Comparison of ENCODE assay signal across 15 mouse cellular contexts in genomic region chr3:119779261-119779660, GRCm38 (mm10). TPM values are rescaled to one million over a fixed set of nuclear protein-coding genes. Genes with fewer than 3 reads are reported as not detected.
DNase-seq lines count a peak whose midpoint lies in the region; ATAC-seq lines count a peak whose summit lies in the region.
"Had no signal": no experiment of that assay in that cellular context is flagged by ENCODE, and none has a peak within 500 bp of the region (broad histone marks: within the 10 kb centered on the region; RNA-seq: fewer than 3 reads in every experiment).

No protein-coding gene starts in this region.

- H3K36me3 ChIP-seq in midbrain, embryonic 12.5 days, result peaks cover 21% of the 10 kb centered on the region
- no peaks in the 10 kb centered on the region for H3K36me3 ChIP-seq in midbrain, embryonic 11.5 days (ENCODE audit: control insufficient read depth, insufficient read depth, low read length)
- peaks cover 11% of the 10 kb centered on the region; the same call in 1 of the 2 replicates for H3K36me3 ChIP-seq in forebrain, embryonic 12.5 days (replicated peaks)
- peaks cover 16% of the 10 kb centered on the region for H3K36me3 ChIP-seq in limb, embryonic 13.5 days
- 0 out of 2 replicates have a peak, but pooled peaks cover 15% of the 10 kb centered on the region for H3K36me3 ChIP-seq in neural tube, embryonic 13.5 days
- H3K36me3 ChIP-seq: stomach, embryonic 15.5 days had no signal

- no peak overlapping the region for H3K27ac ChIP-seq in midbrain, embryonic 12.5 days (replicated peaks)
- no peak overlapping the region for H3K27ac ChIP-seq in midbrain, embryonic 11.5 days (ENCODE audit: low read depth, low read length)
- H3K27ac ChIP-seq in forebrain, embryonic 12.5 days, result no peak overlapping the region
- no peak overlapping the region for H3K27ac ChIP-seq in limb, embryonic 13.5 days
- no peak overlapping the region for H3K27ac ChIP-seq in neural tube, embryonic 13.5 days (replicated peaks)
- H3K27ac ChIP-seq: stomach, embryonic 15.5 days had no signal

- peaks cover 23% of the 10 kb centered on the region for H3K4me1 ChIP-seq in midbrain, embryonic 12.5 days
- H3K4me1 ChIP-seq in midbrain, embryonic 11.5 days (ENCODE audit: control insufficient read depth, insufficient read depth, low read length), result peaks cover 14% of the 10 kb centered on the region
- H3K4me1 ChIP-seq in forebrain, embryonic 12.5 days, result peaks cover 24% of the 10 kb centered on the region
- peaks cover 24% of the 10 kb centered on the region for H3K4me1 ChIP-seq in limb, embryonic 13.5 days
- peaks cover 34% of the 10 kb centered on the region for H3K4me1 ChIP-seq in neural tube, embryonic 13.5 days (replicated peaks)

- ATAC-seq in midbrain, embryonic 12.5 days (ENCODE audit: low FRiP score, low read depth), result no peak
- ATAC-seq in midbrain, embryonic 11.5 days (ENCODE audit: low FRiP score), result no peak
- no peak for ATAC-seq in forebrain, embryonic 12.5 days (ENCODE audit: low FRiP score)
- ATAC-seq in limb, embryonic 13.5 days (ENCODE audit: low FRiP score, low read depth), result no peak
- no peak for ATAC-seq in neural tube, embryonic 13.5 days (ENCODE audit: low read depth)
- no peak for ATAC-seq in megakaryocyte-erythroid progenitor cell, adult 5-6 weeks (replicated peaks; ENCODE audit: low FRiP score, low TSS enrichment, poor library complexity, severe bottlenecking)

- no peaks in the 10 kb centered on the region for H3K9me3 ChIP-seq in midbrain, embryonic 12.5 days
- no peaks in the 10 kb centered on the region for H3K9me3 ChIP-seq in midbrain, embryonic 11.5 days (ENCODE audit: control insufficient read depth, low read length)
- no peaks in the 10 kb centered on the region for H3K9me3 ChIP-seq in forebrain, embryonic 12.5 days
- H3K9me3 ChIP-seq in limb, embryonic 13.5 days, result no peaks in the 10 kb centered on the region
- H3K9me3 ChIP-seq in neural tube, embryonic 13.5 days, result no peaks in the 10 kb centered on the region
- H3K9me3 ChIP-seq: stomach, embryonic 15.5 days had no signal

- peak overlapping the region; percentile 16 for H3K4me2 ChIP-seq in midbrain, embryonic 12.5 days (replicated peaks)
- no peak overlapping the region for H3K4me2 ChIP-seq in midbrain, embryonic 11.5 days
- peak overlapping the region; percentile 21 for H3K4me2 ChIP-seq in forebrain, embryonic 12.5 days
- peak overlapping the region; percentile 30; the same call in 1 of the 2 replicates for H3K4me2 ChIP-seq in limb, embryonic 13.5 days (replicated peaks)
- H3K4me2 ChIP-seq in neural tube, embryonic 13.5 days, result peak overlapping the region; percentile 39
- H3K4me2 ChIP-seq: stomach, embryonic 15.5 days had no signal

- no peak overlapping the region for H3K9ac ChIP-seq in midbrain, embryonic 12.5 days (replicated peaks)
- H3K9ac ChIP-seq in midbrain, embryonic 11.5 days (ENCODE audit: low read length), result no peak overlapping the region
- H3K9ac ChIP-seq in forebrain, embryonic 12.5 days, result no peak overlapping the region
- no peak overlapping the region for H3K9ac ChIP-seq in limb, embryonic 13.5 days
- H3K9ac ChIP-seq in neural tube, embryonic 13.5 days, result no peak overlapping the region
- H3K9ac ChIP-seq: lung, embryonic 14.5 days; stomach, embryonic 15.5 days had no signal

- no peak overlapping the region for H3K4me3 ChIP-seq in midbrain, embryonic 12.5 days
- no peak overlapping the region for H3K4me3 ChIP-seq in midbrain, embryonic 11.5 days (ENCODE audit: low read depth, low read length)
- H3K4me3 ChIP-seq in forebrain, embryonic 12.5 days (replicated peaks), result no peak overlapping the region
- no peak overlapping the region for H3K4me3 ChIP-seq in limb, embryonic 13.5 days
- H3K4me3 ChIP-seq in neural tube, embryonic 13.5 days, result peak overlapping the region; percentile 13
- H3K4me3 ChIP-seq: myocyte; stomach, embryonic 15.5 days had no signal

- no peaks in the 10 kb centered on the region for H3K27me3 ChIP-seq in midbrain, embryonic 12.5 days
- H3K27me3 ChIP-seq in midbrain, embryonic 11.5 days (ENCODE audit: control insufficient read depth, insufficient read depth, low read length), result no peaks in the 10 kb centered on the region
- no peaks in the 10 kb centered on the region for H3K27me3 ChIP-seq in forebrain, embryonic 12.5 days
- no peaks in the 10 kb centered on the region for H3K27me3 ChIP-seq in limb, embryonic 13.5 days
- no peaks in the 10 kb centered on the region for H3K27me3 ChIP-seq in neural tube, embryonic 13.5 days
- H3K27me3 ChIP-seq: stomach, embryonic 15.5 days had no signal

- no peak for DNase-seq in midbrain, embryonic 11.5 days (ENCODE audit: low spot score, missing footprints)
- no peak for DNase-seq in lung, postnatal 10 days
- no peak for DNase-seq in spleen, adult 12 weeks (ENCODE audit: low spot score)
- DNase-seq: cerebellum, postnatal 36 days; gastrocnemius, postnatal 14 days; heart, postnatal 36 days; kidney, adult 8-10 months; lung, embryonic 14.5 days had no signal

- WGBS in midbrain, embryonic 12.5 days, result 88% methylated on average over 1 of the region's 1 CpGs
- WGBS in midbrain, embryonic 11.5 days, result 85% methylated on average over 1 of the region's 1 CpGs
- WGBS in forebrain, embryonic 12.5 days, result 83% methylated on average over 1 of the region's 1 CpGs
- WGBS in limb, embryonic 13.5 days, result 73% methylated on average over 1 of the region's 1 CpGs
- WGBS in neural tube, embryonic 13.5 days, result 68% methylated on average over 1 of the region's 1 CpGs

RNA-seq across cellular contexts. Expression of gene Ptbp2, which starts 5.0 kb away (rescaled TPM):
- 343 and 355 TPM in 2 replicates for polyA plus RNA-seq in midbrain, embryonic 12.5 days (2016; fragmentation: Nextera tagmentation; extraction: Ambion mirVana)
- polyA plus RNA-seq in midbrain, embryonic 11.5 days (2014; fragmentation: Nextera tagmentation; extraction: Ambion mirVana), result 399 and 416 TPM in 2 replicates
- 390 and 408 TPM in 2 replicates for polyA plus RNA-seq in forebrain, embryonic 12.5 days (2016; fragmentation: Nextera tagmentation; extraction: Ambion mirVana)
- 95.0 and 95.4 TPM in 2 replicates for polyA plus RNA-seq in limb, embryonic 13.5 days (2015; fragmentation: Nextera tagmentation; extraction: Ambion mirVana)
- 256 and 285 TPM in 2 replicates for polyA plus RNA-seq in neural tube, embryonic 13.5 days (2015; fragmentation: Nextera tagmentation; extraction: Ambion mirVana)
- 74.6 and 95.3 TPM in 2 replicates for total RNA-seq in megakaryocyte-erythroid progenitor cell, adult 5-6 weeks (2014; fragmentation: Nextera tagmentation)
- 44.7 and 47.3 TPM in 2 replicates for total RNA-seq in megakaryocyte-erythroid progenitor cell, adult 5-6 weeks (2017)
